Mouse (Mus musculus) liver, adult 2 months (tissue): ENCODE results near the gene Hhat.

Experiments used
- CTCF ChIP-seq: fragments of 200-500 bp; IDR thresholded peaks from 2 replicates; pipeline ENCODE4 v1.5.1; 2011; ENCODE audit warnings: low read depth, low read length, control low read depth
- POLR2A ChIP-seq: fragments of 200-500 bp; IDR thresholded peaks from 2 replicates; pipeline ENCODE4 v1.6.1; 2011; ENCODE audit warnings: low read length, control low read depth; ENCODE audit not compliant: insufficient read depth; ENCODE audit errors: extremely low read depth

DNA sequence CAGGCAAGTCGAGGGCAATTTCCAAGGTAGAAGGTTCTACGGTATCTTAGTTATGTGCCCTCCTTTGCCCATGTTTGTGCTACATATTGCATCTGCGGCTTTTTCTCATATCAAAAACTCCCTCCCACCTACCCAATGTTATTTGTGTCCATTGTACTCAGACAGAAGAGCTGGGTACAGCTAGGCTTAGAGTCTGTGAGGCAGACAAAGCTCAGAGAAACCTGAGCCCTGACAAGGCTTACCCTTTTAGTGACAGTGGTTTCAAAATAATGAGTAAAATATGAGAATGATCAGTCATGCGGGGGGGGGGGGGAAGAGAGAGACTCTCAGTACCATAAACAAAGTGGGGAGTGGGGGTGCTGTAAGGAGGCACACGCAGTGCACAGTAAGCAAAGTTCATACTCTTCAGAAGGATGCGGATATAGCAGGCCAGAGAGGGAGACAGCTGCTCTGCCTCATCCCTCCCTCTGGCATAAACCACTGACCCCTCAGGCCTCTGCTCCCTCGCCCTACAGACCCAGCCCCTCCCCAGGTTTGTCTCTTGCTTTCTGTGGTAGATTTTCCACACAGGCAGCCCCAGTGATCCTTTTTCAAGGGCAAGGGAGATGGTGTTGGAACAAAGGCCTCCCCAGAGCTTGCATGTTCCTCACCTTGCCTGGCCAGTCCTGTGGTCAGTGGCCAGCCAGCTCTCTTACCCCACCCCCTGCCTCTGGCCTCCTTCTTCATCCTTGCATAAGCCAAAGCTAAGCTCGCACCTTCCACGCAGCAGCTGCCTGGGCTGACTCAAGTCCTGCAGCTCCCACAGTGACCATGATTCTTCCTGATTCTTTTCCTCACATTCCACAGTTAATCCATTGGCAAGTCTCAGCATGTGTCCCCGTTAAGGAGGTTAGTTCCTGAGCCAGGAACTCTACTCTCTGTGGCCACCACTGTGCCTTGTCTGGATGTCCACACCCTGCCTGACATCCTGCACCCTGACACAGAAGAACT is 35.4 kb upstream of the Hhat start:
- TF ChIP-seq POLR2A (no peak), CTCF (no peak)
